Mouse (Mus musculus) lung, adult 2 months (tissue): Measurements from ENCODE around the gene Fbxw8.

Experiments
- CTCF ChIP-seq: fragments of 200-500 bp; IDR thresholded peaks from 2 replicates; pipeline ENCODE4 v1.5.1; 2011; ENCODE audit warnings: mild to moderate bottlenecking, low read length, control low read depth; ENCODE audit not compliant: insufficient read depth
- POLR2A ChIP-seq: fragments of 200-500 bp; IDR thresholded peaks from 2 replicates; pipeline ENCODE4 v1.6.1; 2011; ENCODE audit warnings: low read depth, mild to moderate bottlenecking, control low read depth, low read length, borderline replicate concordance; ENCODE audit errors: extremely low read depth

GRCm38 (mm10) chr5:118121928-118122327 lies 33.3 kb downstream of the Fbxw8 start:
- TF ChIP-seq POLR2A (no peak), CTCF (no peak)
